Mouse (Mus musculus) subcutaneous adipose tissue, adult 2 months (tissue): Measurements from ENCODE around the gene Gm35549. TPM values are rescaled to one million over a fixed set of nuclear protein-coding genes. Genes with fewer than 3 reads are reported as not detected.

Experiments used
- polyA plus RNA-seq: library from polyadenylated mRNA; depleted of rRNA; stranded (reverse); fragments of >200 nt; gene quantifications from 2 replicates; pipeline ENCODE4 v1.2.3, GENCODE M21; 2012; ENCODE audit warnings: low replicate concordance; rRNA removed

Gm35549 gene
- not detected in 2 replicates for polyA plus RNA-seq

DNA sequence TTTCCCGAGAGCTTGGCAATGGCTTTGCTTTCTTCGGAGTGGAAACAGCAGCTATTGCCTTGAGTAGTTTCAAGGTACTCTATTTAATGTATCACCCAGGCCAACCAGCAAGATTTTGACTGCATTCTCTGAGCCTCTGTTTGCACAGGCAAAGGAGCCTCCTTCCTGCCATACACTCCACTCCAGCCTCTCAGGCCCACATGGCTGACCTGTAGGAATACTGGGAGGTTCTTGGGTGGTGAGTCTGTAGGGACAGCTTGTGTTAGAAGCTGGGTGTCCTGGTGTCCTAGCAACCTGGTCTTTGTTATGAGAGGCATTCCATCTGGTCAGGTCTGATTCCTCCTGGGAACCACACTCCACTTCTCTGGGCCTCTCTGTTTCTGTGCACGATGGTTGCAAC is at the start of gene Gm35549:
TSS of gene Gm35549 (minus strand) at position 276 of the 400 bp plus-strand sequence.

DNA sequence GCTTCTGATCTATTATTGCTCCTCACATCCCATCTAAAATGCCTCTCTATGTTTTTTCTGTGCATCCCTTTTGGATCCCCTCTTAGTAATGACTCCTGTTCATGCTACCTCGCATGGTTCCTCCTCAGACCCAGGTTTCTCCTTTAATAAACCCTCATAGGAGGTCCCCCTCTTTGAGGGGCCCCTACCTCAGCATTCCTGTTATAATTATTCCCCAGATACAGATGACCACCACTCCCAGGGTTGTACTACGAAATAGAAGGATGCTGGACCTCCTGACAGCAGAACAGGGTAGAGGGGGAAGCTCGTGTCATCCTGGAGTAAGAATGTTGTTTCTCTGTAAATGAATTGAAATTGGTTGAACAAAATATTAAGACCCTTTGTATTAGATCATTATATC is 41.5 kb upstream of the Gm35549 start, which contains the start of gene Zkscan7:
TSS of gene Zkscan7 (plus strand) at position 301 of the 400 bp plus-strand sequence.

DNA sequence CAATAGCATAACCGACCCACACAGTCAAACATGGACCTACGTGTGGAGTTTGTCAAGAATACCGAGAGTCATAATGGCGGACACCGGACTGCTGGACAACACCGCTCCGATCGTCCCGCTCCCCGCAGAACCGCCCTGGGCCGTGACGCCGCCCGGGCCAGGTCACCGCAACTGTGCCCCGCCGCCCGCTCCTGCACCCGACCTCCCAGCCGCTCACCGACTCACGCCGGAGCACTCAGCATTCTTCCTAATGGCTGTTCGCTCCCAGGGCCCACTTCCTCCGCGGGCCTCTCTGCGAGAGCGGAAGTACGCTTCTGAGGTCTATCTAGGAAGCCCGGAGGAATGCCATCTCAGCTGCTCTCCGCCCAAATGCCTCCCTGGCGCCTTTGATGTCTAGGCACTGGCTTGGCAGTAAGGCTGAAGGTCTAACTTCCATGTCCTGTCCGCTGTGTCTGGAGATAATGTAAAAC is 21.9 kb upstream of the Gm35549 start, which contains the start of gene Zfp445:
TSS of gene Zfp445 (minus strand) at position 310 of the 470 bp plus-strand sequence.

DNA sequence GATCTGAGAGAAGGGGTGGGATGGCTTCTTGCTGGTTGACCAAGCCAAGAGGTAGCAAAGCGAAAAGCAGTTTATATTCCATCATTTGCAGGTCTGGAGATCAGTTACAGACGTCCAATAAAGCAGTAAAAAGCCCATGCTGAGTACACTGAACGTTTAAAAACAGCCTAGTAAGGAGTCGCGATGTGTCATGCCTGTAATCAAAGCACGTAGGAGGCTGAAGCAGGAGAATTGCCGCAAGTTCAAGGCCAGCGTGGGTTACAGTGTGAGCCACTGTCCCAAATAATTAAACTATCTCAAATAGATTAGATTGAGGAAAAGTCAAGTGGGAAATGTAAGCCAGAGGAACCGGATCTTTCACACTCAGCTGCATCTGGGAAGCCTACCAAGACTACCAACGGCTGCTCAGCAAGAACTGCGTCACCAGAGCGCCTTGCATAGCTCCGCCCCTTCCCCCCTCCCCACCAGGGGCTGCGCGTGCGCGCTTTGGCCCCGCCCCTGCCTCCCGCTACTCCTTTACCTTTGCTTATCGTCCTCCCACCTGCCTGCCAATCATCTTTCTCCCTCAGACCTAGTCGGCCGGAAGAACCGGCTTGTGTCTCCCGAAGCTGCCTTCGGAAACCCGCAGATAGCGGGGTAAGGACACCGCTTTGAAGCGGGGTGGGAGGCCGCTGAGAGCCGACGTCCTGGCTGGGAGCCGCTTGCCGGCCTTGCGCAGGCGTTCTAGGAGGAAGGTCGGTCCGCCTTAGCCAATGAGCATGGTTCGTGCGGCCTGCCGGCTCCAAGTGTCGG is 38.6 kb downstream of the Gm35549 start, which contains the start of gene Tcaim:
TSS of gene Tcaim (plus strand) at position 487 of the 792 bp plus-strand sequence.

Other genes with a start within 250 kb of the Gm35549 start
- gene Topaz1, start 96.7 kb downstream of the Gm35549 start, polyA plus RNA-seq = 0.05 and 0.27 TPM in 2 replicates
- 6.0 and 6.1 TPM in 2 replicates for gene Tcaim, start 38.5 kb downstream of the Gm35549 start, polyA plus RNA-seq
- gene Zfp445, start 22.0 kb upstream of the Gm35549 start, polyA plus RNA-seq = 33.8 and 62.7 TPM in 2 replicates
- 2.6 and 6.5 TPM in 2 replicates for gene Zkscan7, start 41.6 kb upstream of the Gm35549 start, polyA plus RNA-seq
- 0.67 and 2.4 TPM in 2 replicates for gene Zfp105, start 79.0 kb upstream of the Gm35549 start, polyA plus RNA-seq
- gene 1110059G10Rik, start 107.0 kb upstream of the Gm35549 start, polyA plus RNA-seq = 2.9 and 3.2 TPM in 2 replicates
- gene Kif15, start 107.0 kb upstream of the Gm35549 start, polyA plus RNA-seq = 0.69 and 9.7 TPM in 2 replicates
- 15.7 and 18.2 TPM in 2 replicates for gene Tmem42, start 177.3 kb upstream of the Gm35549 start, polyA plus RNA-seq
- gene Tgm4, start 190.7 kb upstream of the Gm35549 start, polyA plus RNA-seq = 0.20 and 0.31 TPM in 2 replicates